Mouse (Mus musculus): ENCODE measurements at regions not wholly inside any gene's neighbourhood (a gene's known extent, or its start where the extent isn't known, plus 50 kb on each side); places are given as distances from the start of the nearest gene placed in this dataset.

- DNase-seq = no peak
Observed at GRCm38 (mm10) chr2:7840612-7841011, 331.2 kb upstream of the Celf2 start.

- DNase-seq = no peak
Observed at GRCm38 (mm10) chr2:7837877-7838276, 328.5 kb upstream of the Celf2 start.

GRCm38 (mm10) chr2:7831239-7831638 is 321.9 kb upstream of the Celf2 start:
- DNase-seq = no peak

- no peak for DNase-seq
Observed at GRCm38 (mm10) chr2:7826272-7826671, 316.9 kb upstream of the Celf2 start.

GRCm38 (mm10) chr2:7796415-7796814 is 287.1 kb upstream of the Celf2 start:
- DNase-seq = no peak

GRCm38 (mm10) chr2:7792456-7793145 is 283.2 kb upstream of the Celf2 start:
- DNase-seq = no peak

- DNase-seq = no peak
Observed at GRCm38 (mm10) chr2:7778610-7779009, 269.2 kb upstream of the Celf2 start.

GRCm38 (mm10) chr2:7734097-7734730 is 224.9 kb upstream of the Celf2 start:
- DNase-seq = no peak

- no peak for DNase-seq
Observed at GRCm38 (mm10) chr2:7730960-7731359, 221.6 kb upstream of the Celf2 start.

GRCm38 (mm10) chr2:7722283-7722935 is 213.0 kb upstream of the Celf2 start:
- no peak for DNase-seq

- DNase-seq = no peak
Observed at GRCm38 (mm10) chr2:7711046-7711445, 201.7 kb upstream of the Celf2 start.

GRCm38 (mm10) chr2:7710476-7710875 is 201.1 kb upstream of the Celf2 start:
- no peak for DNase-seq

GRCm38 (mm10) chr2:7683355-7683754 is 174.0 kb upstream of the Celf2 start:
- DNase-seq = no peak

- no peak for DNase-seq
Observed at GRCm38 (mm10) chr2:7640892-7641291, 131.5 kb upstream of the Celf2 start.

GRCm38 (mm10) chr2:7622716-7623285 is 113.4 kb upstream of the Celf2 start:
- DNase-seq = no peak

GRCm38 (mm10) chr2:7619888-7620664 is 110.7 kb upstream of the Celf2 start:
- peak; percentile 54 for DNase-seq

- DNase-seq = no peak
Observed at GRCm38 (mm10) chr2:7578196-7578595, 68.8 kb upstream of the Celf2 start.
